Mouse (Mus musculus): ENCODE measurements around the gene Slc12a3.
A peak's percentile ranks its signal among the peaks of the same experiment; 100 is the strongest.

DNA sequence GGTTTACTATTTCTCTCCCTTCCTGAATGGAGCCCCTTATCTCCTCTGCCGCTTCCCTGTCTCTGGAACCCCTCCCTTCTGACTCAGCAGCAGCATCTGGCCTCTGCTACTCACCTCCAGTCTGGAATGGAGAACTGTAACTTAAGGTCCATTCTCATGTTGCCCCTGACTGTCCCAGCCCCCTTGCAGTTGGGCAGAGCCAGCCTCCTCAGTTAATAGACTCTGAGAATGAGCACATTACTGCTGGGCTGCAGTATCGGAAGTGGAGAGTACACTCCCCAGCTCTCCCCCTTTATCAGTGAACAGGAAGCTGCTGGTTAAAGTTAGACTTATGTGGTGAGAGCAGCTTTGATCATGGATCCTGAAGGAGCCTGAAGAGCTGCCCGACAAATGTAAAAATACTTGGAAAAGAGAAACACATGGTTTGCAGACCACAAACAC lies 46.6 kb downstream of the Slc12a3 start:
- TF ChIP-seq GATA1 (IDR thresholded peaks at IDR 0.05; ENCODE audit: low read length) (peak; percentile 87), TAL1 (IDR thresholded peaks at IDR 0.05; ENCODE audit: low read length) (no peak)

Measured in erythroblast, embryonic 14.5 days (primary cell).